Mouse (Mus musculus) limb, embryonic 15.5 days (tissue): Measurements from ENCODE around the gene Tmem203. TPM values are rescaled to one million over a fixed set of nuclear protein-coding genes. Genes with fewer than 3 reads are reported as not detected.
A peak's percentile ranks its signal among the peaks of the same experiment; 100 is the strongest.

Experiments used
- ATAC-seq: fragments of 200-750 bp; cut with Nextera tagmentation; 2 replicates; pipeline ENCODE4 v1.8.0; 2017; ENCODE audit warnings: low read depth, moderate TSS enrichment; ENCODE audit not compliant: insufficient number of reproducible peaks, low FRiP score, low TSS enrichment
- H3K27ac ChIP-seq: fragments of 300-500 bp; sonication (generic); 2 replicates; pipeline ENCODE4 v1.5.1; 2015; ENCODE audit warnings: moderate library complexity, mild to moderate bottlenecking, inconsistent platforms
- H3K27me3 ChIP-seq: fragments of 300-500 bp; sonication (generic); 2 replicates; pipeline ENCODE4 v1.6.1; 2015; ENCODE audit warnings: inconsistent platforms
- H3K36me3 ChIP-seq: fragments of 300-500 bp; sonication (generic); 2 replicates; pipeline ENCODE4 v1.6.1; 2015; ENCODE audit warnings: inconsistent platforms
- H3K4me1 ChIP-seq: fragments of 300-500 bp; sonication (generic); 2 replicates; pipeline ENCODE4 v1.6.1; 2015; ENCODE audit warnings: inconsistent platforms
- H3K4me2 ChIP-seq: fragments of 300-500 bp; sonication (generic); 2 replicates; pipeline ENCODE4 v1.6.1; 2015; ENCODE audit warnings: mild to moderate bottlenecking, inconsistent platforms
- H3K4me3 ChIP-seq: fragments of 300-500 bp; sonication (generic); 2 replicates; pipeline ENCODE4 v1.5.1; 2015; ENCODE audit warnings: mild to moderate bottlenecking, inconsistent platforms
- H3K9ac ChIP-seq: fragments of 300-500 bp; sonication (generic); 2 replicates; pipeline ENCODE4 v1.6.1; 2015; ENCODE audit warnings: inconsistent platforms
- H3K9me3 ChIP-seq: fragments of 300-500 bp; sonication (generic); 2 replicates; pipeline ENCODE4 v1.6.1; 2016; ENCODE audit warnings: inconsistent platforms
- WGBS: fragments of 180-500 bp; shearing (Covaris S2); methylation state at CpG from one replicate; pipeline ENCODE4 v1.1.7; 2015; 5-methylcytosine and 5-hydroxymethylcytosine counted together
- polyA plus RNA-seq: library from polyadenylated mRNA; unstranded; fragments of >200 nt; fragmentation: Nextera tagmentation; extraction: Ambion mirVana; gene quantifications from 2 replicates; pipeline ENCODE4 v1.2.1, GENCODE M21; 2015

Gene Tmem203
- polyA plus RNA-seq, 1 experiment from 2014 or later = 21.4 TPM

DNA sequence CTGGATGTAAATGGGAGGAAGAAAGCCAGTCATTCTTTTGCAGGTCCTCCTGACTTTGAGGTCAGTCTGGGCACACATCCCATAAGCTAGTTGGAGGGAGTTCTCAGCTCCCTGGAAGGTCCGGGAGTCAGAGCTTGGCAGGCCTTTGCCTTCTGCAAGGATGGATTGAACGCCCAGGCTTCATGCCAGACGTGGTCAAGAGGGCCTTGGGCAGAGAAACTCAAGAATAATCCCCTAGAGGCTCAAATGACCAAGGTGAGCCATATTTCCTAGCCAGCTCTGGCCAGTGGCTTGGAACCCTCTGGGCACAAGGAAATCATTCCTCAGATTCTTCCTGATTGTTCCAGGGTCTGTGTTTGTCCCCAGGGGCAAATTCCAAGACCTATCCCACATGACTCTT lies 9.6 kb downstream of the Tmem203 start:
- no peak for ATAC-seq
- Histone ChIP-seq H3K4me3 (no peak overlapping the region), H3K4me1 (peaks cover 39% of the 10 kb centered on the region), H3K4me2 (no peak overlapping the region), H3K27ac (no peak overlapping the region), H3K36me3 (peaks cover 23% of the 10 kb centered on the region), H3K27me3 (peaks cover 20% of the 10 kb centered on the region), H3K9me3 (no peaks in the 10 kb centered on the region), H3K9ac (no peak overlapping the region)
- 60% methylated on average over 3 of the region's 3 CpGs for WGBS

DNA sequence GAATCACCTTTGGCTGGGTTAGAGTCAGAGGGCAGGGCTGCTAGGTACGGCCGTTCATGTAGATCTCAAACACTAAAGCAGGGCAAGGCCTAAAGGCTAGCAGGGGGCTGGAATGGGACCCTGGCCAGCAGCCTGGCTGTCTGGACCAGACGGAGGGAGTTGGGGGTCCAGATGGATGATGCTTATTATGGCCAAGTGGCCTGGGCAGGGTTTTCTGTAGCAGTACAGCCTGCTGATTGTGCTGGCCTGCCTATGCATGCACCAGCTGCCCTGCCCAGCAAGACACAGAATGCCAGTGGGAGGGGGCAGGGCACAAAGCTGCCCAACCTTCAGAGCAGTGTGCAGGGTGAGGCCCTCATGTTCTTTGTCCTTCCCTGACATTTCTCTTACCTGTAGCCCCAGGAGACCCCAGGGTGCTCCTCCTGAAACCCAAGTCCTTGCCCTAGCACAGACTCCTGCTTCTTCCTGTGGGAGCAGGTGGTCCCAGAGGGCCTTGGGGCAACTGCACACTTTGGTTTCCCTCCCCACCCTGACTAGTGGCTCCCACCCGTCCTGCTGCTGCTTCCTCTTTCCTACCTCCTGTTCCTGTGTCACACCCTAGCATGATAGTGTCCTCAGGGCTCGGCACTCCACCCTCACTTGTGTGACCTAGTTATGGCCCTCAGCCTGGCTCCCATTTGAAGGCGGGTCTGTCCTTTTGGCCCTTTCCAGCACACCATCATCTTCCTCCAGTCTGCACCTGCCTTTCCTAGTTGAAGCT lies 10.8 kb downstream of the Tmem203 start:
- 0 out of 2 replicates have a peak overlapping the region, but pooled peaks have one; percentile 2 for H3K9ac ChIP-seq
- H3K27me3 ChIP-seq = peaks cover 20% of the 10 kb centered on the region
- peaks cover 46% of the 10 kb centered on the region for H3K4me1 ChIP-seq
- H3K4me3 ChIP-seq = no peak overlapping the region
- ATAC-seq = no peak
- 60% methylated on average over 6 of the region's 6 CpGs for WGBS
- H3K36me3 ChIP-seq = peaks cover 35% of the 10 kb centered on the region
- H3K4me2 ChIP-seq = 0 out of 2 replicates have a peak overlapping the region, but pooled peaks have one; percentile 3
- no peaks in the 10 kb centered on the region for H3K9me3 ChIP-seq
- no peak overlapping the region for H3K27ac ChIP-seq

DNA sequence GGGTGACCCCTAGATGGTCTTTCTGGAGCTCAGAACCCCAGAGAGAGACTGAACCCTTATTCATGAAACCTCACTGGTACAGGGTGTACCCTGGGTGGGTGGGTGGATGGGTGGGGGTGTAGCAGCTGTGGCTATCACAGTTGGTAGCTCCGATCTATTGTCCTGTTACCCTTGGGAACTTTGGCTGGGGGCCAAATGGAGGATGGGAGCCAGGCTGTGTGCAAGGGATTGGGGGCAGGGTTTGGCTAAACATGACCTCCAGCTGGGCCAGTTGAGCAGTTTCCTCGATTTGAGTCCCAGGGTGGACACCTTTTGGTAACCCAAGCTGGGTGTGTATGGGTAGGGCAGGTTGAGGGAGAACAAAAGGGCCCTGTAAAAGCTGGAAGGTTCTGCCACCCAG lies 11.5 kb downstream of the Tmem203 start:
- WGBS = 39% methylated on average over 2 of the region's 2 CpGs
- peaks cover 52% of the 10 kb centered on the region for H3K4me1 ChIP-seq
- H3K4me2 ChIP-seq = no peak overlapping the region

DNA sequence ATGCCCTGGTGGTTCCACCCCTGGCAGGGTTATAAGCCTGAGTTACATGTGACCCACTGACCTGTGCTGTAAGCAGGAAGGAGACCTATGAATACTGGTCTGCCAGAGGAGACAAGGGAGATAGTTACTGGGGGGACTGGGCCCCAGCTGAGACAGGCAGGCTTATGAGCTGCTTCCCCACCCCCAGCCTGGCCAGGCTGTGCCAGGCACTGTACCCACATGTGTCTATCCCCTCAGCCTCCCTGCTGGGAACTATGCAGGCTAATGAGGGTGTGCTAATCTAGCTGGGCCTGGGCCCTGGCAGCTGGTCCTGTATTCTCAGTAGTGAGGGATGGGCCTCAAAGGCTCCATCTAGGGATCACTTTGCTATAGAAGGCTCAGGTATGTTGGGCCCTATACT lies 12.0 kb downstream of the Tmem203 start:
- Histone ChIP-seq H3K9ac (no peak overlapping the region), H3K27ac (no peak overlapping the region), H3K4me3 (no peak overlapping the region), H3K9me3 (no peaks in the 10 kb centered on the region), H3K36me3 (peaks cover 38% of the 10 kb centered on the region), H3K4me1 (peaks cover 47% of the 10 kb centered on the region), H3K4me2 (no peak overlapping the region), H3K27me3 (peaks cover 20% of the 10 kb centered on the region)
- ATAC-seq = no peak

More for the DNA sequence above, 11.5 kb downstream of the Tmem203 start:
- peaks cover 38% of the 10 kb centered on the region for H3K36me3 ChIP-seq
- H3K27ac ChIP-seq = no peak overlapping the region
- H3K9me3 ChIP-seq = no peaks in the 10 kb centered on the region
- no peak overlapping the region for H3K4me3 ChIP-seq
- peaks cover 20% of the 10 kb centered on the region for H3K27me3 ChIP-seq
- ATAC-seq = no peak
- no peak overlapping the region for H3K9ac ChIP-seq

DNA sequence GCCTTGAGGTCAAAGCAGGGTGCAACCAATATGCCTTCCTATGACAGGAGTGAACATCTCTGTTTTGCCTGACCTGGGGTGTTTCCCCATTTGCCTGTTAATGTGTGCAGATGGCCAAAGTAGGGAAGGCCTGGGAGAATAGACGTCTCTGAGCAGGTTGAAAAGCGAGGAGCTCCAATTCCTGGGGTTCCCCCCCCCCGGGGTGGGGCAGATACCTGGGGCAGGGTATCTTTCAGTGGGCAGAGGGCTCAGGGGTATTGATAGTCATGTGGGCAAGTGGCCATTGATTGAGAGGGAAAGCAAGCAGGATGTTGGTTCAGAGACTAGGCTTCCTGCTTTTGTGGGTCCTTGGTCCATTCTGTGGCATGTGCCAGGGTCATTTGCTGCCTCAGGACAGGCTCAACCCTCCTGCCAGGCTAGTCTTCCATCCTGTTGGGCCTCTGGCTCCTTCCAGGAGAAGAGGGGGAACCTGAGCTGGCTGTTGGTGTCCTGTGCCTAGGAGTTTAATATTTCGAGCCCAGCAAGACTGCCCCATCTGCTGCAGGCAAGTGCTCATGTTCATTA lies 12.6 kb downstream of the Tmem203 start:
- Histone ChIP-seq H3K27me3 (peaks cover 20% of the 10 kb centered on the region), H3K4me2 (no peak overlapping the region), H3K36me3 (peaks cover 38% of the 10 kb centered on the region), H3K27ac (no peak overlapping the region), H3K4me1 (peaks cover 47% of the 10 kb centered on the region), H3K9me3 (no peaks in the 10 kb centered on the region), H3K4me3 (no peak overlapping the region), H3K9ac (no peak overlapping the region)
- WGBS = 71% methylated on average over 4 of the region's 4 CpGs
- ATAC-seq = no peak

DNA sequence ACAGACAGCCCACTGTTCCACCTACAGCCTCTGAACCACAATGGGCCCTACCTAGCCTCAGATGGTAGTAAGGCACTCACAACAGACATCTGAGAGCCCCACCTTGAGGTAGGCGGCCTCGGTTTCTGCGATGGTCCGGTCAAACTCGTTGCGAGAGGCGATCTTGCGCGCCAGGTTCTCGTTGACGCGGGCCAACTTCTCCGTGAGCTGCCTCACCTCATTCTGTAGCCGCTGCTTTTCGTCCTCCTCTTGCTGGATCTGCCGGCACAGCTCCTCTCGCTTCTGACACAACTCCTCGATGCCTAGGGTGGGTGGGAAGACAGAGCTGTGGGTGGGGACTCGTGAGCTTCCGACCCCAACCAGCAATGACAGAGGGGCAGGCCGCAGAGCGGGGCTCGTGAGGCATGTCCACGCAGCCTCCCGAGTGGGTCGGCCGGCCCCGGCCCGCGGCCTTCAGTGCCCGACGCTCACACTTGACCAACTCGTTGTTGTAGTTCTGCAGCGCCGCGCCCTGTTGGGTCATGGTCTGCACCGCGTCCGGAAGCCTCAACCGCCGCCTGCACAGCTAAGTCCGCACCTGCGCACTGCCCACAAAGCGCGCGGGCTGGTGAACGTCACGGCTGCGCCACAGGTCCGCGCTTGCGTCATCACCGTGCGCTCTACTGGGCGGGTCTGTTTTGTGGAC lies 16.7 kb downstream of the Tmem203 start, which contains the start of the genes Ssna1 and Anapc2:
Gene Ssna1, minus strand, starts transcription at position 612 of the 685 bp plus-strand sequence.
Gene Anapc2, plus strand, starts transcription at position 652 of the 685 bp plus-strand sequence.
- Histone ChIP-seq H3K9ac (peak within 1 kb of the TSS; percentile 82), H3K9me3 (no peaks in the 10 kb centered on the region), H3K36me3 (peaks cover 70% of the 10 kb centered on the region), H3K4me2 (peak within 1 kb of the TSS; percentile 88), H3K27ac (peak within 1 kb of the TSS; percentile 91), H3K4me1 (peaks cover 27% of the 10 kb centered on the region), H3K27me3 (no peaks in the 10 kb centered on the region), H3K4me3 (peak within 1 kb of the TSS; percentile 91)
- under 1% methylated on average over 55 of the region's 55 CpGs for WGBS
- ATAC-seq = peak; percentile 93

DNA sequence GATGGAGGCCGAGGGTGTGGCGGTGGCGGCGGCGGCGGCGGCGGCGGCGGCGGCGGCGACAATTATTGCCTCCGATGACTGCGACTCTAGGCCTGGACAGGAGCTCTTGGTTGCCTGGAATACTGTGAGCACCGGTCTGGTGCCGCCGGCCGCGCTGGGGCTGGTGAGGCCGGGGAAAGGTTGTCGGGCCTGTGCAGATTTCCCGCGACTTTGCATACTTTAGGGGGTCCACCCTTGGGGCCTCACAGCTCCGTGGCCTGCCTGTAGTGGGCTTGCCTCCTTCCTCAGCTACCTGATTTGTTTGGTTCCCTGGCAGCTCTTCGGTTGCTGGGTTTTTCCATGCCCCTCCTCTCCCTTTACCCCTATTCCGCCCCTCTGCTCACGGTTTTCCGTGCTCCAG lies 17.3 kb downstream of the Tmem203 start:
- H3K4me2 ChIP-seq = peak overlapping the region; percentile 88
- peak overlapping the region; percentile 91 for H3K27ac ChIP-seq
- no peak for ATAC-seq
- no peaks in the 10 kb centered on the region for H3K27me3 ChIP-seq
- H3K4me1 ChIP-seq = peaks cover 27% of the 10 kb centered on the region
- 0% methylated on average over 29 of the region's 29 CpGs for WGBS
- H3K36me3 ChIP-seq = peaks cover 76% of the 10 kb centered on the region
- no peaks in the 10 kb centered on the region for H3K9me3 ChIP-seq
- peak overlapping the region; percentile 91 for H3K4me3 ChIP-seq
- H3K9ac ChIP-seq = peak overlapping the region; percentile 82

DNA sequence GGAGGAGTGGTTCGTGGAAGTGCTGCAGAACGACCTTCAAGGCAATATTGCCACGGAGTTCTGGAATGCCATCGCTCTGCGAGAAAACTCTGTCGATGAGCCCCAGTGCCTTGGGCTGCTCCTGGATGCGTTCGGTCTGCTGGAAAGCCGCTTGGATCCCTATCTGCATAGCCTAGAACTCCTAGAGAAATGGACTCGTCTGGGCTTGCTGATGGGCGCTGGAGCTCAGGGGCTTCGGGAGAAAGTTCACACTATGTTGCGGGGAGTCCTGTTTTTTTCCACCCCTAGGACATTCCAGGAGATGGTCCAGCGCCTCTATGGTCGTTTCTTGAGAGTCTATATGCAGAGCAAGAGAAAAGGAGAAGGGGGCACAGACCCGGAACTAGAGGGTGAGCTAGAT lies 17.8 kb downstream of the Tmem203 start:
- Histone ChIP-seq H3K4me3 (peak overlapping the region; percentile 91), H3K4me1 (peaks cover 27% of the 10 kb centered on the region), H3K4me2 (peak overlapping the region; percentile 88), H3K27ac (peak overlapping the region; percentile 91), H3K9me3 (no peaks in the 10 kb centered on the region), H3K9ac (peak overlapping the region; percentile 82), H3K36me3 (peaks cover 76% of the 10 kb centered on the region), H3K27me3 (no peaks in the 10 kb centered on the region)
- WGBS = 30% methylated on average over 16 of the region's 16 CpGs
- no peak for ATAC-seq

DNA sequence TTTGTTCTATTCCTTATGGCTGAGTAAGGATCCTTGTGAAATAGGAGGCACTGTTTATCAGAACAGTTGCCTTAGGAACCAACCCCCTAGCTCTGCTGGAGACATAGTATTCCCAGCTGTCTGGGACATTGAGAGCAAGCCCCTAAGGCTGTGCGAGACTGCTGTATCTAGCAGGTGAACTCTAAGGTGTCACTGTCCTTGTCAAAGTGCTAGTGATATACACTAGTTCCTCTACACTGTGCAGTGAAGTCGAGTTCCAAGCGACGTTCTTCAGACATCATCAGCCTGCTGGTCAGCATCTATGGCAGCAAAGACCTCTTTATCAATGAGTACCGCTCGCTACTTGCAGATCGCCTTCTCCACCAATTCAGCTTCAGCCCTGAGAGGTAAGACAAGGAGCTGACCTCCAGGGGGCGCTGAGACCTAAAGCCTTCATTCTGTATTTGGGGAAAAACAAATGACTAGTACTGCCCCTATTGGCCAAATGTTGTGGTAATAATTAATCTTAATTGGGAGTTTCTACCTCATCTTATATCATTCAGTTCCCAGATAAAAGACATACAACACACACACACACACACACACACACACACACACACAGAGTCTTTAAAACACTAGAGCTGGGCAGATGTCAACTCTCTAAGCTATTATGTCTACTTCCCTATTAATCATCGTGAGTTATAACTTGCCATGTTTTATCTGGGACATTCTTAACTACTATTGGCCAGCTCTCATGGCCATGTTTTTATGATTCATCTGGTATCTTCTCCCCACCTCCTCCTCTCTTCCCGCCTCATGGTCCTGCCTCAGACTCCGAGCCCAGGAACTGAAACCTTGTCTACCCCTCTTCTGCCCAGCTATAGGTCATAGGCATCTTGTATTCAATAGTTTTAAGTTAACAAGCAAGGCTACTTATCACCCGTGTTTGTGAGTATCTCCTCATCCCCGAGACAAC lies 24.0 kb downstream of the Tmem203 start:
- H3K4me3 ChIP-seq = no peak overlapping the region
- no peak overlapping the region for H3K27ac ChIP-seq
- 0 out of 2 replicates have a peak, but pooled peaks have one; percentile 24 for ATAC-seq
- no peaks in the 10 kb centered on the region for H3K9me3 ChIP-seq
- no peak overlapping the region for H3K4me2 ChIP-seq
- peaks cover 96% of the 10 kb centered on the region for H3K36me3 ChIP-seq
- 64% methylated on average over 13 of the region's 13 CpGs for WGBS
- H3K27me3 ChIP-seq = no peaks in the 10 kb centered on the region
- H3K4me1 ChIP-seq = no peaks in the 10 kb centered on the region
- H3K9ac ChIP-seq = no peak overlapping the region

DNA sequence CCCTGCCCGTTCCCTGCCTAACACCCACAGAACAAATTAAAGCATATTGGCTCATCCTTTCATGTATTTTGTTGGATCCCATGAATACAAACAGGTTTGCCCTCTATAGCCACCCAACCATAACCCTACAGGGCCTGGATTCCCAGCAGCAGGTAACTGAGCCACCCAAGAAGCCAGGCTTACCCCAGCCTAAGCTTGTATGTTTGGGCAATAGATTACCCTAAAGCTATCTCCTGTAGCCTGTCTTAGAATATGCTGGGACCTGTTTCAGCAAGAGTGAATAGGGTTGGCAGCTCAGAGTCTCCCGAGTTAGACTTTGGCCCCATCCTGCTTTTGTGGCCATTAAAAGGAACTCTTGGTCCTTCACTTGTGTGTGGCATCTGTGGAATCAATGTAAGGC lies 30.3 kb downstream of the Tmem203 start:
- Histone ChIP-seq H3K4me3 (no peak overlapping the region), H3K4me2 (no peak overlapping the region), H3K27me3 (peaks cover 39% of the 10 kb centered on the region), H3K4me1 (peaks cover 38% of the 10 kb centered on the region), H3K27ac (0 out of 2 replicates have a peak overlapping the region, but pooled peaks have one; percentile 38), H3K9me3 (no peaks in the 10 kb centered on the region), H3K36me3 (peaks cover 53% of the 10 kb centered on the region), H3K9ac (no peak overlapping the region)
- ATAC-seq = no peak
- WGBS = 83% methylated on average over 2 of the region's 2 CpGs

DNA sequence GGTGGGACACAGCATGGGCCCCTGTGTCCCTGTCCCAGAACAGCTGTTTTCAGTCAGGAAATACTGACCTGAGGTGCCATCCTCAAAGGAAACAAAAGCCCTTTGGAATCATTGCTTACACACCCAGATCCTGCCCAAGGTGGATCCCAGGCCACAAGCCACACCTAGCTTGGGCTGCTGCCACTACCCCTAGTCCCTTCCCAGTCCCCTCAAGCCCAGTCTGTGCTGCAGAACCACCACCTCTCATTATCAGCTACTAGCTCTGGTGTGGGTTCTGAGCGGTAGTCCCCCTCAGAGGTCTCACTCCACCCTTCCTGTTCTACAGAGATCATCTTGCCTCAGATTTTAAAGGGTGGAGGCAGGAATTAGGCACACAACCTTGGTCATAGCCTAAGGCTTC lies 31.1 kb downstream of the Tmem203 start:
- Histone ChIP-seq H3K9ac (no peak overlapping the region), H3K27me3 (peaks cover 46% of the 10 kb centered on the region), H3K4me2 (no peak overlapping the region; the same call in 1 of the 2 replicates), H3K4me3 (no peak overlapping the region), H3K27ac (peak overlapping the region; percentile 67), H3K4me1 (peaks cover 45% of the 10 kb centered on the region), H3K36me3 (peaks cover 45% of the 10 kb centered on the region), H3K9me3 (no peaks in the 10 kb centered on the region)
- 81% methylated on average over 1 of the region's 1 CpGs for WGBS
- no peak for ATAC-seq
